Mouse (Mus musculus) cerebellum, adult 2 months (tissue): ENCODE measurements around the gene Gm49361.

Experiments used
- CTCF ChIP-seq: fragments of 200-500 bp; IDR thresholded peaks from 2 replicates; pipeline ENCODE4 v1.5.1; 2011; ENCODE audit warnings: low read depth, mild to moderate bottlenecking, control low read depth, low read length, moderate library complexity, borderline replicate concordance; ENCODE audit not compliant: insufficient read depth
- POLR2A ChIP-seq: fragments of 200-500 bp; IDR thresholded peaks from 2 replicates; pipeline ENCODE4 v1.6.1; 2011; ENCODE audit warnings: low read length, control low read depth, borderline replicate concordance; ENCODE audit not compliant: insufficient read depth

DNA sequence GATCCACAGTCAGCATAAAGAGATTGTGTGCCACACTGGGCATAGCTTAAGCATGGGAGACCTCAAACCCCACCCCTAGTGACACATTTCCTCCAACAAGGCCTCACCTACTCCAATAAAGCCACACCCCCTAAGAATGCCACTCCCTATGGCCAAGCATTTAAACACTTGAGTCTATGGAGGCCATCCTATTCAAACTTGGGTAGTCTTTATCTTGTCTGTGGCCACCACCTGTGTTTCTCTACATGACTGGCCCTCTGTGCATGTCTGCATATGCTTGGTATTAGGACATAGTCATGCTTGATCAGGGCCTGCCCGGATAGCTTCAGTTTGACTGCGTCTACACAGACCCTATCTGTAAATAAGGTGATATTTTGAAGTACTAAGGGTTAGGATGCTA lies 9.8 kb upstream of the Gm49361 start:
- no peak for TF ChIP-seq CTCF
- TF ChIP-seq POLR2A, result no peak
